Mouse (Mus musculus): ENCODE data around the gene Meaf6.

Gene Meaf6

DNA sequence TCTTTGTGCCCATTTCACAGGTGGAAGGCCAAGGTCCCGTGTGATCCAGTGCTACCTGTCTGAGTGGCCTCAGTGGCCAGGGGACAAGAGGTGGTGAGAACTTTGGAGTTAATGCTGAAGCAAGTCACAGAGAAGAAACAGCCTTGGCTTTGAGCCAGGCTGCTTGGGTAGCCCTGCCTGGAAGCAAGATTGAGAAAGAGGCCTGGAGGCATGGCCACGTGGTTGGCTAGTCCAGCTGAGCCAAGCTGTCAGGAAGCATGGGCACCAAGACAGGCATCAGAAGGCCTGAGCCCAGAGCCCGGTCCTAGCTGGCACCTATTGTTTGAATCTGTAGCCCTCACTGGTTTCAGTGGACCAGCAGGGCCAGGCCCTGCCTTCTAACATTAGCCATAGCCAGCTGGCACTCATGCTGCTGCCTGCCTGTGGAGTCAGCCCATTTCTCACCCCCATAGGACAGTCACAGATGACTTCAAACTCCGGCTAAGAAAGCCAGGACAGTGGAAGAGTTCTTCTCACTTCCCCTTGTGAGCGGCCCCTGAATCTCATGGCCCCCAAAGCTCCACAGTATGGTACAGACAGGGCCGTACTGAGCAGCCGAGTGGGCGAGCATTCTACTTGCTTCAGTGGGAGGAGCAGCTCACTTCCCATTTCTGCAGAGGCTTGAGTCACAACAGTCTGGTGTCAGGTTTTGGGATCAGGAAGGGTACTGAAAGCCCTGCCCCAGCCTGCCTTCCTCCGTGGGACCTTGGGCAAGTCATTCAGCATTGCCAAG, 31.3 kb downstream of the Meaf6 start:
- peak; percentile 77 for DNase-seq

DNA sequence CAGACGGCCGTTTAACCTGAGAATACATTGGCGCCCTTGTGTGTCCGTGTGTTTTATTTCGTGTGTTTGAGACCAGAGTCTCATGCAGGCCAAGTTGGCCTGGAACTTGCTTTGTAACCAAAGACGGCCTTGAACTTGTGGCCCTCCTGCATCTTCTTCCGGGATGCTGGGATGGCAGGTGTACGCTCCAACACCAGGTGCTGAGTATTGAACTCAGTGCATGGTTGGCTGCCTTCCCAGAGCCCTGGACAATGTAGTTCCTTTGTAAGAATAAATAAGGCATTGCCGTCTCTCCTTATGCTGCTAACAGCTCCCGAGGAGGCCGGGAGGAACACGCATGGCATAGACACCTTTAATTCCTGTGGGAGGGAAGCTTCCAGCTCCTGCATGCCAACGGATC, 32.0 kb downstream of the Meaf6 start:
- no peak for DNase-seq

DNA sequence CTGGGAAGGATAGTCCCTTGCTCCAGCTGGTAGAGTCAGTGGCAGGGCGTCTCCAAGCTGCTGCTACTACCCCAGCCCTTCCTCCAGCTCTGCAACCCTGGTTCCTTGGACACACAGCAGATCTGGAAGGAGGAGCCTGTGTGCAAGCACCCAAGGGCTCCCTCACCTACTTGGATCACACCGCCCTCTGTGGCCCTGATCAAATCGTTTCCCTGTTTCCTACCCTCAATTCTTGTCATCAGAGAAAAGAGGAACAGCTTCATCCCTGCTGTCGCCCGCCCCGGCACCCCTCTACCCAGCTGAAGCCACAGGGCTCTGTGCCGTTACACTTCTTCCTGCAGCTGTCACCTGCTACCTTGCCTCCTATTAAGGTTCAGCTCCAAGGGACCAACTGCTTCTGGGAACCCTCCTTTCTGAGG, 33.0 kb downstream of the Meaf6 start:
- no peak for DNase-seq

DNA sequence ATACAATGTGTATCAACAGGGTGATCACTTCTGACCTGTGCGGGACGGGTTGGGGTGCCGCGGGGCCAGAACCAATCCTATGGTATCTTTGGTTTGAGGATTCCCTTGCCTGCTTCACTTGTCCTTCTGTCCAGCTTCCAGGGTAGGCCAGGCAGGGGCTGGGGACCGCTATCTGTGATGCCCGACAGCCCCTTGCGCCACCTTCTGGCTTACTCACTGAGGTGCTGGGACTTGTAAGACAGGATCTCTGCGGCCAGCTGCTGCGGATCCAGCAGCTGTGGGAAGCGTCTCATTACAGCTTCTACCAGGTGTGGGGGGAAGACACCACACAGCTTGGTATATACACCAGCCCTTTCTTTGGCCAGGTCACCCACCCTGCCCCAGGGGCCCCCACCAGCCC, 34.1 kb downstream of the Meaf6 start:
- DNase-seq = no peak

DNA sequence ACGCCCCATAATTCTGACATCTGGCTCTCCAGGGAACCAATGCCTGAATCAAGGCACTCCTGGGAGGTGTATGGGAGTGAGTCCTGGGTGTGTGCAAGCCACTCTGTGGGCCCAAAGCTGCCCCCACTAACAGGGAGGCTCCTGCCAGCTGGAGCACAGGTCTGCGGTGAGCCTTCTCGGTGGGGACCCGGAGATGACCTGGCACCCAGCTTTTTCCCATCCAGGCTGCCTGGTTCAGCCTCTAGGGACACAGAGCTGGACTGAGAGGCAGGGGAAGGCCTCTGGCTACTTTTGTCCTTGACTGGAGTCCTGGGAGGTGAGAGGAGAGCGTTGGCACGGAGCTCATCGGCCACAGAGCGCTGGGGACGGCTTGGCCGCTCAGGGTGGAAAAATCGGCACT, 34.8 kb downstream of the Meaf6 start:
- DNase-seq = no peak

DNA sequence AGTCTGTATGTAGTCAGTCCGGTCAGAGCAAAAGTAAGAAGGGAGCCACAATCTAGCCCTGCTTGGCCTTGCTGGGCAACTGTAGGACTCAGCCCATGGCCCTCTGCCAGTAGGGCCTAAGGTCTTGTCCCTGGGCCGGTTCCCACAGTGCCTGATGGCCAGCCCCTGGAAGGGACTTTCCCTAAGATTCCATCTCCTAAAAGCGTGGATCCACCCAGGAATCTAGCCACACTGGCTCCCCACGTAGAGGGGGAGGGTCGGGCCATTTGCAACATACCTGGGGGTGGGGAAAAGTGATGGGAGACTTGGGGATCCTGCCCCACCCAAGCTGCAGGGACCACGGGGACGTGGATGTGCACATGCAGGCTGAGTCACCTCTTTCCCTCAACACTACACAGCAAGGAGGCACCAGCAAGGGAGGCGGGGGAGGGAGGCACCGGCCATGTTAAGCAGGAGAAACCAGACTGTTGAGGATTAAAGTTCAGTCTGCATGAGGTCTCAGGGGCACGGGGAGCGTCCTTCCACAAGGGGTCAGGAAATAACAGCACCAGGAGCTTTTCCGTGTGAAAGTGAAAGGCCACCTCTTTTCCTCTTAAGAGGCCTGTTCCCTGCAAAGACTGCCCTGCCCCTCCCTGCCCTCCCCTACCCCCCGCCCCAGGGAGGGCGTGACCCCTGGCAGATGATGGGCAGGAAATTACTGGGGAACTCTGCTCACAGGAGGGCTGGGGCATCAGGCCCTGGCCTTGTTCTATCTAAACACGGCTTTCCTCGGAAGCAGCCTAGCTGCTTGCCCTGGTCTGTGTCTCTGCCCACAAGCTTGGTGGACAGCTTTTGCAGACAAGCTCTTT, 37.7 kb downstream of the Meaf6 start:
- DNase-seq = peak; percentile 62

DNA sequence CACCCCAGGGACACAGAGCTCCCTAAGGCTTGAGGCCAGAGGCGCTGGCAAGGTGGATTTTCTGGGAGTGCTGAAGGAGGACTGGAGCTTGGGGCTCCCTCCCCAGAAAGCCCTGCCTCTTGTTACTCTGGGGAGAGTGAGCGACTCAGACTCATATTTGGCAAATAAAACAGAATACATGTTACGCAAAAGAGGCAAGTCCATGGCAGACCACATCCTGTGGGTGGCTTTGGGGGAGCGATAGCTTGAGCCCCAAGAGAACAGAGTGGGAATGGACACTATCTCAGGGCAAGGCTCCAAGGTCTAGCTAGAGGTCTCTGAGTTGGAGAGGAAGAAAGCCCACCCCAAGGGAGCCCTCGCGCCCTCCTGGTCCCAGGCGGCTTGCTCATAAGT, 38.3 kb downstream of the Meaf6 start:
- no peak for DNase-seq

DNA sequence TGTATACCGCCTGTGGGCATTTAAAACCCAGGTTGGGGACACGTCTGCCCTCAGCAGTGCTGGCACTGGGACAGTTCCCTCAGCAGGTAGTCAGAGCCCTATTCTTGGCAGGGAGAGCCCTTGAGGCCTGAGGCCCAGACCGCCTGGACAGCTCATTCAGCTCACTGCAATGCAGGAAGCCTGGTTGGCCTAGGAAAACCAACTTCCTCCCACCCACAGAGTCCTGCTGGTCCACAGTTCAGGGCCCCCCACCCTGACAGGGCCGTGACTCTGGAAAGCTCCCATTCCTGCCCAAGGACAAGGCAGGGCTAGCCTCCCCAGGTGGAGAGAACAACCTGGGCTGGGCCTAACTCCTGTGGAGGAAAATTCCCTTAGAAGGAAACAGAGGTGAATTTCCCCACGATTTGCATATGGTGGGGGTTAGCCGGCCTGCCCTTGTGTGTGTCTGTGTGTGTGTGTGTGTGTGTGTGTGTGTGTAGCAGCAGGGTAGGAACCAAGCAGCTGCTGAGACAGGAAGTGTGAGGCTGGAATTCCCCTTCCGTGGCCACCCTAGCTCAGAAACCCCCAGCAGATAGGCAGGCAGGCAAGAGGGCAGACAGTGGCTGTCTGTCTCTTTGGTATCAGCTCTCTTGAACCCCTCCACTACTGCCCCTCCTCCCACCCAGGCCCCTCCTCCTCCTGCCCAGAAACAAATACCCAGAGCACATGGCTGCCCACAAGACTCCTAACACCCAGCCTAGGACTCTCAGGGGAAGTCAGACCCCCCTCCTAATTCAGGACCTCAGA, 39.7 kb downstream of the Meaf6 start:
- peak; percentile 37 for DNase-seq

DNA sequence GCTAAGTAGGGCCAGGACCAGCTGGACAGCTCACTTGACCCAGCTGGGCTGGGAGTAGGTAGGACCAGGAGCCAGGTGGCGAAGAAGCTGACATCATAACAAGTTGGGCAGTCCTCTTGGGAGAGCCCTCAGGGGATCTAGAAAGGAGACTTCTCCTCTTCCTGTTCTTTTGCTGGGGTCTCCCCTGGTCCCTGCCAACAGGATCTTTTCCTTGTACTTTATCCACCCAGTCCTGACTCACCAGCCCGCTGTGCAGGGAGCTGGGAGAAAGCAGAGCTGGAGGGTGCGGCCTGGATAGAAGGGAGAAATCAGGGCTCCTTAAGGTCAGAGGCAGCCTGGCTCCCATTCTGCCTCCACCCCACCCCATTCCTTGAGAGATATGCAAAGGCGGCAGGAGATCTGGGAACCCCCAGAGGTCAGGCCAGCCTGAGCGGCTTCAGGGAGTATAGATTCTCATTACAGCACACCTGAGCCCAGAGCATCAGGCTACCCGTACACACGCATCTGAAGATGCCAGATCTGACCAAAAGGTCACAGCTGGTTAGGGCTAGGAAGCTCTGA, 40.5 kb downstream of the Meaf6 start:
- DNase-seq = no peak

DNA sequence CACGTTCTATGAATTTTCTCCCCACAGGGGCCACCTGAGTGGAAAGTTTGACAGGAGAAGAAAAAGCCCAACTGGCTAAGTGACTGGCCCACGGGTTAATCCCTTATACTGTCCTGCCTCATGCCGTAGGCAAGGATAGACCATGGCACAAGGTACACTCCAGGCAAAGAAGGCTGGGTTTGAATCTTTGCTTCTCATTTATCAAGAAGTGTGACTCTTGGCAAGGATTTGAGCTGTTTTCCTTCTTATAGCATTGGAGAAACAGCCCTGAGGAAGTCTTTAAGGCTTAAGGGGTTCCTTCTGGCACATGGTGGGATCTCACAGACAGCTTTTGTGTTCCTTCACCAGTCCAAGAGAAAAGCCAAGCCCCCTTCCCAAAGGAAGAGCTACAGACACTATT, 41.3 kb downstream of the Meaf6 start:
- no peak for DNase-seq

DNA sequence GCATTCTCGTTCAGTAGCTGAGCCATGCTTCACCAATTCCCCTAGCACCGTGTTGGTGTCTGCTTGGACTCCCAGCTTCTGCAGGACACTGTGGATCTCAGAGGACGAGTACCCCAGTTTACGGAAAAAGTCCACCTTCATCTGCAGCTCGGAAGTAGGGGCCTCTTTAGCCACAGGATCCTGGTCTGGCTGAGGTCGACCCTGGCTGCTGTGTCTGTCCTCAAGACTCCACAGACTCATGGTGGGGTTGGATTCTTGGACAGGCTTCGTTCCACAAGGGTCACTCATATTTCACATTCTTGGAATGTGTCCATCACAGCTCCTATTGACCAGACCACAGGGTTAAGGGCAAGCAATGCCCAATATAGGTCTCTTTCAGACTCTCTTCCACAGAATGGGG, 41.8 kb downstream of the Meaf6 start:
- no peak for DNase-seq

DNA sequence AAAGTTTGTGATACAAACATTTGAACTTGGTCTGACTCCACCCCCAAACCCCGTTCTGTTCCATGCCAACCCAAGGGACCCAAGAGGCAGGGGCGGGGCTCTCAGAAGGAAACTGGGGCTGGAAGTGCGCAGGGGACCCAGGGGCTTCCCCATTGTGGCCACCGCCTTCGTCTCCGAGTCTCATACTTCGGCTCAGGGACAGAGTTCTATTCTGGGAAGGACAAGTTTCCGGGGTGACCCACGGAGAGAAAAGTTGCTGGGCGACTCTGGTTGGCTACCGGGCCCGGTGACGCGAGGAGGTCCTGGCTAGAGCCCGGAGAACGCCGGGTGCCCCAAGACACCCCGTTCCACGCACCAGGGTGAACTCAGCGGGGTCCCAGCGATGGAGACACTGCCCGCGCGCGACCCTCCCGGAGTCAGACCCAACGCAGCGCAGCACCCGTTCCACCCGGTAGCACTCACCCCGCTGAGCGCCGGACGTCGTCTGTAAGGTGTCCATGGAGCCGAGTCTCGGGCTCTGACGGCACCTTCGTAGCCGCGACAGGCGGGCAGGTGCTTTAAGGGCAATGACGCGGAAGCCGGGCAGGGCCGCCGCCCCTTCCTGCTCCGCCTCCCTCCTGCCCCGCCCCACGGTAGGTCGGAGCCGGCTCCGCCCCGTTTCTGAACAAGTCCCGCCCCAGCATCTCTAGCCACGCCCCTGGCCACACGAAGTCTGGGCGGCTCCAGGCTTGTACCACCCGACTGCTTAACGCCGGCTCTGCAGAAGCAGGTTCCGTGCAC, 42.6 kb downstream of the Meaf6 start, which contains the start of gene Zc3h12a:
Zc3h12a (minus strand) TSS at position 536 of the 780 bp plus-strand sequence.
- DNase-seq = peak; percentile 95

DNA sequence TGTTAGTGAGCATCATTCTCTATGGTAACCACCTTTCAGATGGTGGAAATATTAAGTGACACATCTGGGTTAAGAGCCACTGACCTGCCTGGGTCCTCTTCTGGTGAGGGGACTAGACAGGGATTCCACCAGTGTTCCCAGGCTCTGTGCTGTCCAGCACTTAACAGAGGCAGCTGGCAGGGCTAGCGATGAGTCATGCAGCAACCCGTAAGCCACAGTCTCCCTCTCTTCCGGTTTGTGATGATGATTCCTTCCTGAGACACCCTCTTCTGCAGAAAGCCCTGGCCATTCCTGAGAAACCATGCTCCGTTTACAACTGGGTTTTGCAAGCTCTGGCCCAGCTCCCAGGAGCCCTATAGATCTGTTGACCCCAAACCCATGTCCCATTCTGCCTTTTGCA, 46.6 kb downstream of the Meaf6 start:
- DNase-seq = no peak

DNA sequence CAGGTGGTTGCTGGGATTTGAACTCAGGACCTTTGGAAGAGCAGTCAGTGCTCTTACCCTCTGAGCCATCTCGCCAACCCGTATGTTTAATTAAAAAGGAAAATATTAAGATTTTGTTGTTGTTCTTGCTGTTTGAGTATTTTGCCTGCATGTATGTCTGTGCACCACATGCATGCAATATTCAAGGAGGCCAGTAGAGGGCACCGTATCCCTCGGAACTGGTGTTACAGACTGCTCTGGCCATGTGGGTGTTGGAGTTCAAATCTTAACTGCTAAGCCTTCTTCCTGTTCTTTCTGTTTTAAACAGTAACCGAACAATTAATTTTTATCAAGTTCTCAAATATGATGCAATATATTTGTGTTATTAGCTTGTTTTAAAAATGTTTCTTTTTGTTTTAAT, 47.5 kb downstream of the Meaf6 start:
- peak; percentile 67 for DNase-seq

DNA sequence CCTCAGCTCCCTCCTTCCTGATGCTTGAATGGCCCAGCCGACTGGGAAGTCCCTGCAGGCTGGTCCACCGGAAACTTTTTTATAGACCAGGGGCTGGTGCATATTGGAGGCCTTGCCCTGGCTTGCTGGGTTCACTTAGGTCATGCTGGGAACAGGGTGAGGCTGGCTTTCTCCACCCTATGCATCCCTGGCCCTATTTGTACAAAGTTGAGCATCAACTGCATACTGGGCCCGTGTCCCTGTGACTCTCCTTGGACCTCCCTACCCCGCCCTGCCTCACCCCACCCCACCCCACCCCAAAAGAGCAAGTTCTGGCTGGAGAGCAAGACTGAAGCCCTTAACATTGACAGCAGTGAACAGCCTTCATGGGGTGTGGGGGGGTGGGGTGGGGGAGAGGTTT, 49.3 kb downstream of the Meaf6 start:
- no peak for DNase-seq

DNA sequence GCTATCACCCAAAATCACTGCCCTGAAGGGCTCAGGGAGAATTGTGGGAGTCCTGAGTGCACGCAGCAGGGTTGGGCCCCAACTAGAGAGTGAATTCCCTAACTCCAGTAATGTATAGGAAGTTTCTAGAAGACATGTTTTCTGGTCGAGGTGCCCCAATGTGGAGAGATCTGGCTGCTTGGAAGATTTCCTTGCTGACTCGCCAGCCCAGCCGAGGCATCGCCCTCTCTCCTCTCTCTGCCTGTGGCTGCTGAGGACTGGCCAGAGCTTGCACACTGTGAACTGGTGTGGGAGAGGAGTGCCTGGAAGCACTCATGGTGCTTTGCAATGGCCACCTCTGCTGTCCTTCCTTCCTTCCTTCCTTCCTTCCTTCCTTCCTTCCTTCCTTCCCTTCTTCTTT, 49.7 kb downstream of the Meaf6 start:
- DNase-seq = no peak

DNA sequence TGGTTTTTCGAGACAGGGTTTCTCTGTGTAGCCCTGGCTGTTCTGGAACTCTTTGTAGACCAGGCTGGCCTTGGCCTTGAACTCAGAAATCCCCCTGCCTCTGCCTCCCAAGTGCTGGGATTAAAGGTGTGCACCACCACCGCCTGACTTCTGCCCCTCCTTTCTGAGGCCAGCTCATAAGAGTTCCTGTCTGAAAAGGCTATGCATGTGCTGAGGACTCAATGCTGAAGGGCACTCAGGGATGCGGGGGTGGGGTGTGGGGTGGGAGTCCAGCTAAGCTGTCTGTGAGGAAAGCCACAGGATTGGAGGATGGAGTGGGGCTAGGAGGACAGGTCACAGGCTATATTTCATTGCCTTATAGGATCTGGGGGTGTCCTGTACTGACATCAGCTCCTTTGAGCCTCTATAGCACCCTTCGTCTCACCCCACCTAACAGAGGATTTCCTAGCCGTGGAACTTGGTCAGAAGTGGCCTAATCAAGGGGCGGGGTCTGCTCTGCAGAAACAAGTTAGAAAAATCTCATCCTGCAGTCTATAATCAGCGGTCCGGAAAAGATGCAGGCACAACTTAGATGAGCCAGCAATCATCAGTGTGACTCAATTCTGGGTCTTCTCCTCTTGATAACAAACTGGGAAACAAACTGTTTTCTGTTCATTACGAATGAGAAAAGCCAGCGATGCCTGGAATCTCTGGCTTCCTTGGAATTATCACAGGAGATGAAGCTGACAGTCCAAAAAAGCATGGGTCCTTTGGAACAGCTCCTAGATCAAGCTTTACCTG, 50.3 kb downstream of the Meaf6 start:
- DNase-seq = no peak

DNA sequence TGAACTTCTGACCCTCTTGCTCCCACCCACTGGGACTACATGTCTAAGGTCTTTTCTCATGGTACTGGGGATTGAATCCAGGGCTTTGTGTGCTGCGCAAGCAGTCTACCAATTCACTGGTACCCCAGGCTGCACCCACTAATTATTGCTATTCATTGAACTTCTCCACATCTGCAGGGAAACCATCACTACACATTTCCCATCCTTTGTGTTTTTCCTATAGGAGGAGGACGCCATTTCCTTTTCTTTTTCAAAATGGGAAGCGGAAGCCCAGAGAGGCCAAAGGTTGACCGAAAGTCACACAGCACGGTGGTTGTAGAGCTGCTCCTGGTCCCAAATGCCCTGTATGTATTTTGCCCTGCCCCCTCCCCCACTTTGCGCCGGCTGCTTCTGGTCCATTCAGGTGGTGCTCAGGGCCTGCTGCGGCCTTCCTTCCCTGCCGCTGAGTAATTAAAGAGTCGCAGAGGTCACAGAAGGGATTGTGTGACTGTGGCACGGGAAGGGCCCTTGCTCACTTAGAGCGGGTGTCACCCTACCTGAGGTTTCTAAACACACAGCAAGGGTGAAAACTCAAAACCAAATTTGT, 51.5 kb downstream of the Meaf6 start:
- no peak for DNase-seq

DNA sequence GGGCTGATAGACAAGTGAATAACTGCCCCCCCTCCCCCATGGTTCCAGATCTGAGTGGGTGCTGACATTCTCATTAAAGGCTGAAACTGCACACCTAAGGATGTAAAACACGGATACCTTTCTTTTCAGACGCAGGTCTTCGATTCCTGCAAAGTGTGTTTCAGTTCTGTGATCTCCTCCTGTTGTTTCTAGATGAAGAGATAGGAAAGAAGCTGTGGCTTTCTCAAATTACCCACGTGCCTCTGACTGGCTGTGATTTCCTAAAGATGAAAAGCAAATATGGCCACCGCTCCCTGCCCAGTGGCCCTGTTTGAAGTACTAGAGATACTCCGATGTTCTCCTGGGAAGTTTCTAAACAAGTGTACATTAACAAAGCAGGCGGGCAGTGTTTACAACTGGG, 53.4 kb downstream of the Meaf6 start:
- DNase-seq = no peak

DNA sequence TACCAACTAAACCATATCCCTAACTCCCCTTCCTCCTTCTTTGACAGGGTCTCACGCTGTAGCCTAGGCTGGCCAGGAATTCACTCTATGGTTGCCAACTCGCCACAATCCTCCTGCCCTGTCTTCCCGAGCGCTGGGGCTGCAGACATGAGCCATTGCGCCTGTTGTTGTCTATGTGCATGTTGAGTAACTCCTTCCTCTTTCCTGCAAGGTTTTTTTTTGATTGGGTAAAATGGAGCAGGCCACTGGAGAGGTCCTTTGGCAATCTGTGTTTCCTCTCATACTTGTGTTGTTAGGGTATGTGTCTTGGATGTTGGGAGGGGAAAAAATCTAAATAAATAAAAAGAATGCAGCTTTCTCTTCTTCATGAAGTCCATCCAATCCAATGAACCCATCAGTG, 59.3 kb downstream of the Meaf6 start:
- DNase-seq = no peak

DNA sequence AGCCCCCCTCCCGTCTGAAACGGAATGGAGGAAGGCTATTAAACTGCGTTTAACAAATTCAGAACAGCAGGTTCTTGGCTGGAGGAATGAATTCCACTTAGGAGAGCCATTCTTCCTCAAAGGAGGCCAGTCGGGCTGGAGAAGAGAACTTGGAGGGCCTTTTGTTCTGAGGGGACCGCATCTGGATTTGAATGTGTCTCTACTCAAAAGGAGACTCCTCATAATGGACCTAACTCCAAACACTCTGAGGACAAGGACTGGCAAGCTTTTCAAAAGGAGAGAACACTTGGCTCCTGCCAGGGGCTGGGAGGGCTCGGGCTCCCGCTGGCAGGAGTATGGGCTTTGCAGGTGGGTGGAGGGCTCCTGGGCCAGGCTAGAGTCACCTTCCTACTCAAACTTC, 59.7 kb downstream of the Meaf6 start:
- no peak for DNase-seq

Data from lung, postnatal 14 days (tissue).